Mouse (Mus musculus) kidney, adult 2 months (tissue): ENCODE results near the gene Fchsd2. TPM values are rescaled to one million over a fixed set of nuclear protein-coding genes. Genes with fewer than 3 reads are reported as not detected.

Experiments used
- DNase-seq: peaks from one replicate; pipeline ENCODE4 v3.0.0; 2021
- H3K27ac ChIP-seq: fragments of 200-500 bp; 2 replicates; pipeline ENCODE4 v1.5.1; 2012; ENCODE audit warnings: low read depth, low read length, control low read depth, inconsistent platforms; ENCODE audit not compliant: insufficient read depth
- H3K27me3 ChIP-seq: fragments of 200-500 bp; replicated peaks from 2 replicates; pipeline ENCODE4 v1.6.1; 2012; ENCODE audit warnings: mild to moderate bottlenecking, moderate library complexity, low read length, inconsistent platforms; ENCODE audit not compliant: control insufficient read depth, insufficient read depth
- H3K36me3 ChIP-seq: fragments of 200-500 bp; 2 replicates; pipeline ENCODE4 v1.6.1; 2012; ENCODE audit warnings: mild to moderate bottlenecking, moderate library complexity, low read length, inconsistent platforms; ENCODE audit not compliant: control insufficient read depth, insufficient read depth
- H3K4me1 ChIP-seq: fragments of 200-500 bp; 2 replicates; pipeline ENCODE4 v1.6.1; 2011; ENCODE audit warnings: low read length; ENCODE audit not compliant: control insufficient read depth, insufficient read depth
- H3K4me3 ChIP-seq: fragments of 200-500 bp; 2 replicates; pipeline ENCODE4 v1.5.1; 2011; ENCODE audit warnings: mild to moderate bottlenecking, low read depth, low read length, control low read depth; ENCODE audit not compliant: insufficient read depth
- CTCF ChIP-seq: fragments of 200-500 bp; conservative IDR thresholded peaks from 2 replicates; pipeline ENCODE4 v1.5.1; 2011; ENCODE audit warnings: low read depth, mild to moderate bottlenecking, control low read depth, low read length, moderate library complexity, mixed read lengths; ENCODE audit not compliant: insufficient read depth, insufficient read length
- POLR2A ChIP-seq: fragments of 200-500 bp; IDR thresholded peaks from one replicate; pipeline ENCODE4 v1.6.1; 2011; ENCODE audit warnings: low read depth, low read length, control low read depth
- WGBS: fragments of 180-500 bp; shearing (Covaris S2); methylation state at CpG from one replicate; pipeline ENCODE4 v1.1.7; 2018; 5-methylcytosine and 5-hydroxymethylcytosine counted together
- polyA plus RNA-seq: library from polyadenylated mRNA; depleted of rRNA; stranded (reverse); fragments of >200 nt; gene quantifications from 2 replicates; pipeline ENCODE4 v1.2.3, GENCODE M21; 2012

Fchsd2 gene
- polyA plus RNA-seq, 1 experiment: 7.1 TPM

GRCm38 (mm10) chr7:101107073-101107810, 14.6 kb downstream of the Fchsd2 start:
- TF ChIP-seq POLR2A (no peak), CTCF (no peak)
- Histone ChIP-seq H3K4me1 (peaks cover 12% of the 10 kb centered on the region; the same call in 1 of the 2 replicates), H3K36me3 (no peaks in the 10 kb centered on the region), H3K27ac (0 out of 2 replicates have a peak overlapping the region, but pooled peaks have one; percentile 24), H3K4me3 (peak overlapping the region; percentile 96; the same call in 1 of the 2 replicates), H3K27me3 (no peaks in the 10 kb centered on the region)
- peak; percentile 33 for DNase-seq
- WGBS: 42% methylated on average over 5 of the region's 5 CpGs

DNA sequence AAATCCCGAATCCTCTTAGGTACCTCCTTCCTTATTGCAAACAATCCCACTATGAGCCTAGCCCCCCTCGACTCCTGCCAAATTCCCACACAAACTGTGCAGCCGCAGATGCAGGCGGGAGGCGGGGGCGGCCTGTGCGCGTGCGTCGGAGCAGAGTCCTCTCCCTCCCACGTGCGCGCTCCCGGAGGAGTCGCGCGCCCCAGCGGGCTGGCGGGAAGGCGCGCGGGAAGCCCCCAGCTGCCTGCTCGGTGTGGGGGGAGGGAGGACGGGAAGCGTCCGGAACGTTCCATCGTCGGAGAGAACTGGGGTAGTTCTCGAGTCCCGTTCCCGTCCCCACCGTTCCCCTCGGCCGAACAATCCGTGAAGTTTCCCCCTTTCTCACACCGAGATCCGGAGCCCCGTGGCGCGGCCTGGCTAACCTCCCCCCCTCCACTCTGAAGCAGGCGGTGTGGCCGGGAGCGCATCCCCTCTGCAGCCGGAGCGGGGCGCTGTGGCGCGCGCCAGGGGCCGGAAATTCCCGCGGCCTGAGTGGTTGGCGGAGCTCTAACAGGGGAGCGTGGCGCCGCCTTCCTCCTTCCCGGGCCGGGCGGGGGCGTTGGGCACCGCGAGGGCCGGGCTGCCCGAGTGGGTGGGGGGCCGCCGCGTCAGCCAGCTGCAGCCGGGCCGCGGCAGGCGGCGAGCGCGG, 15.4 kb downstream of the Fchsd2 start:
- Histone ChIP-seq H3K4me1 (peaks cover 12% of the 10 kb centered on the region; the same call in 1 of the 2 replicates), H3K36me3 (no peaks in the 10 kb centered on the region; the same call in 1 of the 2 replicates), H3K27me3 (no peaks in the 10 kb centered on the region), H3K27ac (peak overlapping the region; percentile 78), H3K4me3 (peak overlapping the region; percentile 96)
- under 1% methylated on average over 70 of the region's 75 CpGs for WGBS
- peak; percentile 98 for DNase-seq
- TF ChIP-seq POLR2A: peak; percentile 43
- peak; percentile 66 for TF ChIP-seq CTCF

- no peak for DNase-seq
- Histone ChIP-seq H3K4me1 (peaks cover 12% of the 10 kb centered on the region; the same call in 1 of the 2 replicates), H3K27ac (peak overlapping the region; percentile 92), H3K36me3 (no peaks in the 10 kb centered on the region; the same call in 1 of the 2 replicates), H3K27me3 (no peaks in the 10 kb centered on the region), H3K4me3 (peak overlapping the region; percentile 96)
- WGBS: 3% methylated on average over 22 of the region's 35 CpGs
- TF ChIP-seq CTCF: no peak
- TF ChIP-seq POLR2A: peak; percentile 57
Observed at GRCm38 (mm10) chr7:101108653-101109005, 16.0 kb downstream of the Fchsd2 start.

DNA sequence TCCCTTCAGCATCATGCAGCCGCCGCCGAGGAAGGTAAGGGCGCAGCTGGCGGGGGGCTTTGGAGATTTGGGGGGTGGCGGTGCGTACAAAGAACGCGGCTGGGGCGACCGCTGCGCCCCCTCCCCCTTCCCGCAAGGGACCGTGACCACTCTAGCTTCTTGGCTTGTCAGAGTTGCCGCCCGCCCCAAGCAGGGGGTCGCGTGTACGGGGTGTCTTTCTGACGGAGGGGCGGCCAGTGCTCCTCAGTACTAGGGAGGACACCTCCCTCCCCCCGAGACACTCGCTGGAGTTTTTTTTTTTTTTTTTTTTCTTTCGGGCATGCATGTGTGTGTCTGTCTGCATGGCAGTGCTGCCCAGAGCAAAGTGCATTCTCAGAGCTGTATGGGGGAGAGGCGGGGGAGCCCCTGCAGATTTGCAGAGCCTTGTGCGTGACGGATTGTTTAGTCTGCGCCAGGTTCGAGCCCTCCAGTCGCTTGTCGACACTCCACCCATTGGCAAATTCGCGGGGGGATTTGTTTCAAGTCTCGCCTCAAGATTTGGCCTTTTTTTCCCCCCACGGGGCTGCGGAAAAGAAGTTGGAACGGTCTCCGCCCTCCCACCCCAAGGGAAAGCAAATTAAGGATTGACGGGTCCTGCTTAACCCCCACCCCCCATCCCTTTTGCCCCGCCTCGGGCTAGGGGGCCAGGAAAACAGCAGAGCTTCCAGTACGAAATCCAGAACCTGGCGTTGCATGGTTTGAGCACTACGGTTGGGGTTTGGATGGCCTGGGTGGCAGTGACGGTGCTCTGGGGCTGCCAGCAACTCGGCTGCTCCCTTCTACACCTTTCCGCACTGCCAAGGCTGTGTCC, 16.6 kb downstream of the Fchsd2 start:
- peak; percentile 52 for DNase-seq
- peaks cover 12% of the 10 kb centered on the region; the same call in 1 of the 2 replicates for H3K4me1 ChIP-seq
- H3K27me3 ChIP-seq: no peaks in the 10 kb centered on the region
- H3K36me3 ChIP-seq: no peaks in the 10 kb centered on the region; the same call in 1 of the 2 replicates
- H3K27ac ChIP-seq: peak overlapping the region; percentile 92
- WGBS: 1% methylated on average over 46 of the region's 47 CpGs
- H3K4me3 ChIP-seq: peak overlapping the region; percentile 96
- TF ChIP-seq POLR2A (no peak), CTCF (no peak)

- Histone ChIP-seq H3K27ac (peak overlapping the region; percentile 42; the same call in 1 of the 2 replicates), H3K36me3 (no peaks in the 10 kb centered on the region; the same call in 1 of the 2 replicates), H3K4me1 (peaks cover 12% of the 10 kb centered on the region; the same call in 1 of the 2 replicates), H3K4me3 (peak overlapping the region; percentile 96), H3K27me3 (no peaks in the 10 kb centered on the region)
- TF ChIP-seq CTCF (no peak), POLR2A (no peak)
- WGBS: 25% methylated on average over 8 of the region's 8 CpGs
- no peak for DNase-seq
Observed at GRCm38 (mm10) chr7:101109856-101110350, 17.2 kb downstream of the Fchsd2 start.

DNA sequence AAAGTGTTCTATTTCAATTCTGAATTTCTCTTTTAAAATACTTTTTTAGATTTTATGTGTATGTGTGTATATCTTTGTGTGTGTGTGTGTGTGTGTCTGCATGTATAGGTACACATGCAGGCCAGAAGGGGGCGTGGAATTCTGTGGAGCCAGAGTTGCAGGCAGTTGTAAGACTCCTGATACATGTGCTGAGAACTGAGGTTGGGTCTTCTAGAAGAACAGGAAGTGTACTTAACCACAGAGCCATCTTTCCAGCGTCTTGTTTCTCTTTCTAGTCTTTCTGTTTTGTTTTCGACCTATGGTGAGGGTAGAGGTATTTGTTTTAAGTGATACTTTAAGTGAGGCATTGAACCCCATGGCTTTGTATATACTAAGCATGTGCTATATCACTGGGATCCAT, 20.7 kb downstream of the Fchsd2 start:
- TF ChIP-seq CTCF (no peak), POLR2A (no peak)
- Histone ChIP-seq H3K4me1 (0 out of 2 replicates have a peak, but pooled peaks cover 5% of the 10 kb centered on the region), H3K36me3 (no peaks in the 10 kb centered on the region; the same call in 1 of the 2 replicates), H3K4me3 (no peak overlapping the region), H3K27ac (no peak overlapping the region), H3K27me3 (no peaks in the 10 kb centered on the region)
- WGBS: 89% methylated on average over 3 of the region's 3 CpGs
- no peak for DNase-seq
